Mouse (Mus musculus): ENCODE data around the gene Scube2. TPM values are rescaled to one million over a fixed set of nuclear protein-coding genes. Genes with fewer than 3 reads are reported as not detected.

The Scube2 gene
- polyA plus RNA-seq, 1 experiment from 2014 or later, result 0.38 TPM

DNA sequence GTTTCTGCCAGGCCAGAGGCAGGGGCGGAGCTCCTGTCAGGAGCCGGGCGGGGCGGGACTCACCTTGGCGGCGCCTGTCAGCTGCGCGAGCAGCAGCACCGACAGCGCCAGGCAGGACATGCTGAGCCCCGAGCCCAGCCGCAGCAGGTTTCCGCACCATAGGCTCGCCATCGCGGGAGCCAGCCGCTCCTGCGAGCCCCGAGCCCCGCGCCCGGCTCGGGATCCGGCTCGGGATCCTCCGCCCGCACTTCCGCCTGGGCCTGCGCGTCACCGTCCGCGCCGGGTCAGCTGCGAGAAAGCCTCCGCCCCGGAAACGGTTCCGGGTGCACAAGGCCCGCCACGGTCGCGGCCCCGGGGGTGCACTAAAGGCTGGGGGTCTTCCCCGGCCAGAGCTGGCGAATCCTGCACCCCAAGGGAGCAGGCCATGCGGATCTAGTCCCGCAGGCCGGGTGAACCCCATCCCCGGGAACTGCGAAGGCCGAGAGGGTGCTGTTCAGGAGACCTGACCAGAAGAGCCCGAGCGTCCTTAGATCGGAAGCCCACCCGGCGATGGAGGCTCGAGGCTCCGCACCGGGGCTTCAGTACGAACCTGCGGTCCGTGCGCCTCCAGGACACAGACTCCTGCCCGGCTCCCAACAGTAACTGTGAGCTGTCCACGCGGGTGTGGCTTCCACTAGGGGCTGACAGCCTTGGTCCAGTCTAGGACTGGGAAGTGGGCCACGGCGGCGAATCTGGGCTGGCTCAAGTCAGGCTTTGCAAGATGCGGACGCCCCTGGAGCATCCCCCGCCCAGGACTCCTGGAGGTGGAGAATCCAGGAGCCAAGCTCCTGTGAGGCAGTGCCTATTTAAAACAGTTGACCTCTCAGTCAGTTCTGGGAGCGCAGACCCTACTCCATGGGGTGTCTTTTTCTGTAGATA lies 113.2 kb downstream of the Scube2 start, which contains the start of gene Tmem9b:
Gene Tmem9b (minus strand): TSS at position 868 of the 918 bp plus-strand sequence.
- Histone ChIP-seq H3K4me2 (peak within 1 kb of the TSS; percentile 92), H3K9ac (ENCODE audit: low read depth, low read length) (peak within 1 kb of the TSS; percentile 87), H3K9me3 (ENCODE audit: control insufficient read depth, low read length) (no peaks in the 10 kb centered on the region), H3K27me3 (replicated peaks; ENCODE audit: control insufficient read depth, insufficient read depth, low read length) (no peaks in the 10 kb centered on the region), H3K4me1 (replicated peaks; ENCODE audit: control insufficient read depth, insufficient read depth, low read length) (peaks cover 7% of the 10 kb centered on the region; the same call in 1 of the 2 replicates), H3K36me3 (ENCODE audit: control insufficient read depth, insufficient read depth, low read length) (no peaks in the 10 kb centered on the region), H3K27ac (ENCODE audit: low read depth, low read length) (peak within 1 kb of the TSS; percentile 67), H3K4me3 (ENCODE audit: low read depth, low read length) (peak within 1 kb of the TSS; percentile 76)
- peak; percentile 88 for ATAC-seq (replicated peaks; ENCODE audit: low FRiP score)
- peak; percentile 88 for DNase-seq (ENCODE audit: low spot score)
- under 1% methylated on average over 74 of the region's 74 CpGs for WGBS

DNA sequence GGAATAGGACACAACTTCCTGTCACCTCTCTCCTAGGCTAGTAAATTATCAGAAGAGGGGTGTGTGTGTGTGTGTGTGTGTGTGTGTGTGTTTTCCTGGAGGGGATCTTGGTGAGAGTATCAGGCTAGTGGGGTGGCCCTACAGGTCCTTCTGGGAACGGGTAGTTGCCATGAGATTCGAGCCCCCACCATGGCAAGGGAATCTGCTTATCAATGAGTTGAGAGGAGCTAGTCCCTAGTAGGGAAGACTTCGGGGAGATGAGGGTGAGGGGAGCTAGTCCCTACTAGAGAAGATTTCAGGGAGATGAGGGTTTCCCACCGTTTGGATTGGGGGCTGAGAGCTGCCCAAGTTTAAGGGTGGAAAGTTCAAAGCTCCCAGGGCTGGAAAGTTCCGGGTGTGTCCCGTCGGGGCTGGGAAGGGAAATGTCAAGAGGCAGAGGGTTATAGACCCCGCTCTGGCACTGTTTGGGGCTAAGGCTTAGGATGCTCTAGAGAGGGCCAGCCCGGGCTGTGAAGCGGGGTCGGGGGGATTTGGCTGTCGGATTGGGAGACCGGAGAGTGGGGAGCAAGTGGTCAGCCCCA lies 114.0 kb downstream of the Scube2 start:
- H3K4me1 ChIP-seq (replicated peaks; ENCODE audit: control insufficient read depth, insufficient read depth, low read length), result peaks cover 7% of the 10 kb centered on the region; the same call in 1 of the 2 replicates
- peak overlapping the region; percentile 92 for H3K4me2 ChIP-seq
- H3K27ac ChIP-seq (ENCODE audit: low read depth, low read length), result peak overlapping the region; percentile 67
- DNase-seq (ENCODE audit: low spot score) (no peak), ATAC-seq (replicated peaks; ENCODE audit: low FRiP score) (peak; percentile 22)
- peak overlapping the region; percentile 76 for H3K4me3 ChIP-seq (ENCODE audit: low read depth, low read length)
- 3% methylated on average over 13 of the region's 13 CpGs for WGBS
- no peaks in the 10 kb centered on the region for H3K27me3 ChIP-seq (replicated peaks; ENCODE audit: control insufficient read depth, insufficient read depth, low read length)
- H3K9ac ChIP-seq (ENCODE audit: low read depth, low read length), result peak overlapping the region; percentile 87
- no peaks in the 10 kb centered on the region for H3K9me3 ChIP-seq (ENCODE audit: control insufficient read depth, low read length)
- no peaks in the 10 kb centered on the region for H3K36me3 ChIP-seq (ENCODE audit: control insufficient read depth, insufficient read depth, low read length)

Other genes starting within 250 kb of the Scube2 start
- 38.7 and 38.8 TPM in 2 replicates for gene St5, start 162.1 kb downstream of the Scube2 start, polyA plus RNA-seq (2014; fragmentation: Nextera tagmentation; extraction: Ambion mirVana)
- gene Akip1, start 162.0 kb downstream of the Scube2 start, polyA plus RNA-seq (2014; fragmentation: Nextera tagmentation; extraction: Ambion mirVana), result 52.7 and 54.9 TPM in 2 replicates
- 0.10 and 0.47 TPM in 2 replicates for gene BC051019, start 141.8 kb downstream of the Scube2 start, polyA plus RNA-seq (2014; fragmentation: Nextera tagmentation; extraction: Ambion mirVana)
- not detected in 2 replicates for gene Ascl3, start 134.0 kb downstream of the Scube2 start, polyA plus RNA-seq (2014; fragmentation: Nextera tagmentation; extraction: Ambion mirVana)
- 51.0 and 57.2 TPM in 2 replicates for gene Tmem9b, start 112.8 kb downstream of the Scube2 start, polyA plus RNA-seq (2014; fragmentation: Nextera tagmentation; extraction: Ambion mirVana)
- 0.30 and 0.52 TPM in 2 replicates for gene Nrip3, start 83.7 kb downstream of the Scube2 start, polyA plus RNA-seq (2014; fragmentation: Nextera tagmentation; extraction: Ambion mirVana)
- gene Dennd5a, start 94.8 kb upstream of the Scube2 start, polyA plus RNA-seq (2014; fragmentation: Nextera tagmentation; extraction: Ambion mirVana), result 21.8 and 26.7 TPM in 2 replicates
- 65.0 and 72.6 TPM in 2 replicates for gene Tmem41b, start 121.2 kb upstream of the Scube2 start, polyA plus RNA-seq (2014; fragmentation: Nextera tagmentation; extraction: Ambion mirVana)
- 36.8 and 45.0 TPM in 2 replicates for gene Ipo7, start 152.6 kb upstream of the Scube2 start, polyA plus RNA-seq (2014; fragmentation: Nextera tagmentation; extraction: Ambion mirVana)
- gene Zfp143, start 195.5 kb upstream of the Scube2 start, polyA plus RNA-seq (2014; fragmentation: Nextera tagmentation; extraction: Ambion mirVana), result 16.8 and 19.5 TPM in 2 replicates

All from liver, embryonic 11.5 days (tissue).